8 mouse cellular contexts compared by ENCODE assay signal in the genomic region with DNA sequence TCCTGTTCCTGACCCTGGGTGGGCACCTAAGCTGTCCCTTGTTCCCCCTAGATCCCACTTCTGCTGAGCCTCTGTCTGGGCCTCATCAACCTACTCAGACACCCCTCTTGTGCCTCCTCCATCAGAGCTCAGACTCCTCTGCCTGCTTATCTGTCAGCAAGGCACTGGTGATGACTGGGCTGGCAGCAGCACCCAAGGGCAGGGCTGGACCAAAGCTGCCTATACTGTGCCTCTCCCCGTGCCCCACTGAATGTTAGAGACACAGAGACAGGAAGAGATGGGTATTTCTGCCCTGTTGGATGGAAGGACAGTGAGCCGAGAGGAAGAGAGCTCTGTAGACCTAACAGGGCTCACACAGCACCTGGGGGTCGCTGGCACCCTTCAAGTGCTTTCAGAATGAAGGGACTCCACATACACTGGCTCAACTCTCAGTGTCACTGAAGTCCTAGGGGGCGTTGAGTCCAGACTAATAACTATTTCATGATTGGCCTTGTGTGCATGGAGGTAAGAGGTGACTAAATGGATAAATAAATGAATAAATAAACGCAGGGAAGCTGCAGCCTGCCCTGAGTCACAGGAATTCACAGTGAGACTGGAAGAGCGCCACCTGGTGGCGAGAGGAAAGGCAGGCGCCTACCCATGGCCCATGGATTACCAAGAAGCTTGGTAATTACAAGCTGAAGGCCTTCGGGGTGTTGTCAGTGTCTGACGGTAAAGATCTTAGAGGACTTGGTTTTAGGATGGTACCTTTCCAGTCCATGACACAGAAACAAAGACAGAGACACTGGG. TPM values are rescaled to one million over a fixed set of nuclear protein-coding genes. Genes with fewer than 3 reads are reported as not detected.
A peak's percentile ranks its signal among the peaks of the same experiment; 100 is the strongest.
DNase-seq lines count a peak whose midpoint lies in the region; ATAC-seq and TF ChIP-seq lines count a peak whose summit lies in the region.

No protein-coding gene starts in this region.

- H3K36me3 ChIP-seq in MEL (ENCODE audit: control insufficient read depth in 1 of 2, insufficient read depth in 2 of 2, low read length in 2 of 2): no peaks in the 10 kb centered on the region
- H3K36me3 ChIP-seq in forebrain, embryonic 14.5 days (ENCODE audit: control insufficient read depth, insufficient read depth, low read length): peaks cover 11% of the 10 kb centered on the region
- peaks cover 9% of the 10 kb centered on the region; the same call in 1 of the 2 replicates for H3K36me3 ChIP-seq in hindbrain, embryonic 10.5 days
- H3K36me3 ChIP-seq in lung, embryonic 16.5 days (ENCODE audit: control insufficient read depth, insufficient read depth, low read length): no peaks in the 10 kb centered on the region

- TF ChIP-seq POLR2A in MEL (IDR thresholded peaks at IDR 0.05; ENCODE audit: control insufficient read depth in 1 of 2, insufficient read depth in 1 of 2, low read depth in 1 of 2, low read length in 2 of 2, poor library complexity in 1 of 2): no peak

- H3K9me3 ChIP-seq in MEL (replicated peaks; ENCODE audit: insufficient read depth, low read length): no peaks in the 10 kb centered on the region
- H3K9me3 ChIP-seq in forebrain, embryonic 14.5 days (replicated peaks; ENCODE audit: control insufficient read depth, low read length): no peaks in the 10 kb centered on the region
- no peaks in the 10 kb centered on the region for H3K9me3 ChIP-seq in hindbrain, embryonic 10.5 days
- no peaks in the 10 kb centered on the region for H3K9me3 ChIP-seq in lung, embryonic 16.5 days (ENCODE audit: control insufficient read depth, low read length)

- WGBS in forebrain, embryonic 14.5 days: 24% methylated on average over 10 of the region's 10 CpGs
- 32% methylated on average over 10 of the region's 10 CpGs for WGBS in hindbrain, embryonic 10.5 days
- WGBS in lung, embryonic 16.5 days: 19% methylated on average over 10 of the region's 10 CpGs

- peak; percentile 89 for DNase-seq in MEL (ENCODE audit: low read depth, low spot score)
- peak; percentile 91 for DNase-seq in forebrain, embryonic 14.5 days (ENCODE audit: low spot score)
- peak; percentile 75 for DNase-seq in hindbrain, embryonic 10.5 days (ENCODE audit: low spot score)
- DNase-seq in layer of hippocampus, adult 8-10 months (ENCODE audit: low spot score in 2 of 2): peak; percentile 75 to 82
- DNase-seq in ovary, postnatal 36 days (ENCODE audit: low spot score): peak; percentile 77
- peak; percentile 64 to 66 for DNase-seq in thymus, postnatal 36 days

- TF ChIP-seq EP300 in MEL (IDR thresholded peaks at IDR 0.05; ENCODE audit: low read depth in 1 of 2, low read length in 2 of 2): no peak

- H3K27ac ChIP-seq in MEL (ENCODE audit: control insufficient read depth, low read depth, low read length): no peak overlapping the region
- no peak overlapping the region for H3K27ac ChIP-seq in forebrain, embryonic 14.5 days (ENCODE audit: low read depth, low read length)
- no peak overlapping the region for H3K27ac ChIP-seq in hindbrain, embryonic 10.5 days
- H3K27ac ChIP-seq in lung, embryonic 16.5 days (ENCODE audit: low read length): no peak overlapping the region

- peak; percentile 97 to 98 (median 98) for TF ChIP-seq CTCF in MEL (IDR thresholded peaks at IDR 0.05 in 2 of 3, conservative IDR thresholded peaks at IDR 0.05 in 1 of 3; ENCODE audit: control insufficient read depth in 1 of 3, insufficient read depth in 1 of 3, low read depth in 2 of 3, low read length in 3 of 3, poor library complexity in 1 of 3, severe bottlenecking in 1 of 3)

- peak overlapping the region; percentile 2 to 25; a peak in 1 of 4 replicates for H3K4me3 ChIP-seq in MEL (ENCODE audit: control insufficient read depth in 1 of 2, insufficient read depth in 1 of 2, low read depth in 2 of 2, low read length in 2 of 2)
- no peak overlapping the region for H3K4me3 ChIP-seq in forebrain, embryonic 14.5 days (ENCODE audit: low read depth, low read length)
- H3K4me3 ChIP-seq in hindbrain, embryonic 10.5 days: no peak overlapping the region
- no peak overlapping the region for H3K4me3 ChIP-seq in lung, embryonic 16.5 days (ENCODE audit: low read length)

- H3K9ac ChIP-seq in MEL (ENCODE audit: control insufficient read depth, low read depth, low read length, poor library complexity, severe bottlenecking): peak overlapping the region; percentile 46
- no peak overlapping the region for H3K9ac ChIP-seq in forebrain, embryonic 14.5 days (ENCODE audit: low read length)
- H3K9ac ChIP-seq in lung, embryonic 16.5 days (ENCODE audit: low read length): no peak overlapping the region

- no peaks in the 10 kb centered on the region; a peak in 1 of 4 replicates for H3K4me1 ChIP-seq in MEL (ENCODE audit: control insufficient read depth in 1 of 2, insufficient read depth in 2 of 2, low read length in 2 of 2)
- H3K4me1 ChIP-seq in forebrain, embryonic 14.5 days (ENCODE audit: control insufficient read depth, insufficient read depth, low read length): no peaks in the 10 kb centered on the region
- H3K4me1 ChIP-seq in hindbrain, embryonic 10.5 days (replicated peaks): peaks cover 9% of the 10 kb centered on the region
- H3K4me1 ChIP-seq in lung, embryonic 16.5 days (replicated peaks; ENCODE audit: control insufficient read depth, insufficient read depth, low read length): 0 out of 2 replicates have a peak, but pooled peaks cover 2% of the 10 kb centered on the region

- no peak overlapping the region for H3K4me2 ChIP-seq in forebrain, embryonic 14.5 days (ENCODE audit: low read length)
- H3K4me2 ChIP-seq in lung, embryonic 16.5 days (ENCODE audit: low read depth, low read length): no peak overlapping the region

- peak; percentile 65 for TF ChIP-seq RAD21 in MEL (IDR thresholded peaks at IDR 0.05; ENCODE audit: low read depth, low read length)

- no peaks in the 10 kb centered on the region for H3K79me2 ChIP-seq in MEL (ENCODE audit: control insufficient read depth, insufficient read depth, low read length, poor library complexity)

- ATAC-seq in cerebellum, adult (ENCODE audit: insufficient number of reproducible peaks, low FRiP score, low TSS enrichment): peak; percentile 67; the same call in 1 of the 2 replicates
- peak; percentile 87 for ATAC-seq in forebrain, embryonic 14.5 days
- ATAC-seq in lung, embryonic 16.5 days (ENCODE audit: low read depth): peak; percentile 79

- H3K27me3 ChIP-seq in MEL (ENCODE audit: control insufficient read depth in 1 of 2, insufficient read depth in 2 of 2, low read length in 2 of 2): no peaks in the 10 kb centered on the region
- H3K27me3 ChIP-seq in forebrain, embryonic 14.5 days (replicated peaks; ENCODE audit: control insufficient read depth, insufficient read depth, low read length): no peaks in the 10 kb centered on the region
- no peaks in the 10 kb centered on the region for H3K27me3 ChIP-seq in hindbrain, embryonic 10.5 days (ENCODE audit: insufficient read depth, poor library complexity, severe bottlenecking)
- H3K27me3 ChIP-seq in lung, embryonic 16.5 days (ENCODE audit: control insufficient read depth, insufficient read depth, low read depth, low read length): no peaks in the 10 kb centered on the region

RNA-seq across cellular contexts. Expression of gene Hipk4, which starts 3.2 kb away (rescaled TPM):
- total RNA-seq in MEL (2012; rRNA removed): not detected in 2 replicates
- under 1 TPM in 1 of 2 experiments, not detected in 1; 0.26 TPM for polyA plus RNA-seq in MEL (2012; ENCODE audit: insufficient read depth in 1 of 2, insufficient read length in 2 of 2, low read depth in 1 of 2, low replicate concordance in 2 of 2, missing spikeins in 1 of 2)
- 0.08 and 0.27 TPM in 2 replicates for polyA plus RNA-seq in forebrain, embryonic 14.5 days (2014; fragmentation: Nextera tagmentation; extraction: Ambion mirVana)
- 0.57 and 0.94 TPM in 2 replicates for polyA plus RNA-seq in hindbrain, embryonic 10.5 days (2016; fragmentation: Nextera tagmentation; extraction: Ambion mirVana)
- under 1 TPM in 1 of 4 experiments, not detected in 3; 0.25 TPM for total RNA-seq in layer of hippocampus, adult 8-10 months (2022)
- 0.72 and 1.1 TPM in 2 replicates for polyA plus RNA-seq in lung, embryonic 16.5 days (2015; fragmentation: Nextera tagmentation; extraction: Ambion mirVana)

RNA-seq across cellular contexts. Expression of gene Pld3, which starts 26.8 kb away (rescaled TPM):
- 8.0 and 11.1 TPM in 2 replicates for total RNA-seq in MEL (2012; rRNA removed)
- polyA plus RNA-seq in MEL (2012; ENCODE audit: insufficient read depth in 1 of 2, insufficient read length in 2 of 2, low read depth in 1 of 2, low replicate concordance in 2 of 2, missing spikeins in 1 of 2): 10 to 100 TPM in 1 of 2 experiments, not detected in 1; 22.8 TPM
- 98.6 and 108 TPM in 2 replicates for polyA plus RNA-seq in forebrain, embryonic 14.5 days (2014; fragmentation: Nextera tagmentation; extraction: Ambion mirVana)
- 55.7 and 73.2 TPM in 2 replicates for polyA plus RNA-seq in hindbrain, embryonic 10.5 days (2016; fragmentation: Nextera tagmentation; extraction: Ambion mirVana)
- 100 to 1,000 TPM; 559 to 594 (median 575) TPM for total RNA-seq in layer of hippocampus, adult 8-10 months (2022)
- polyA plus RNA-seq in lung, embryonic 16.5 days (2015; fragmentation: Nextera tagmentation; extraction: Ambion mirVana): 85.6 and 95.6 TPM in 2 replicates

RNA-seq across cellular contexts. Expression of gene 2310022A10Rik, which starts 26.8 kb away (rescaled TPM):
- 5.9 and 6.6 TPM in 2 replicates for total RNA-seq in MEL (2012; rRNA removed)
- 10 to 100 TPM in 1 of 2 experiments, not detected in 1; 33.2 TPM for polyA plus RNA-seq in MEL (2012; ENCODE audit: insufficient read depth in 1 of 2, insufficient read length in 2 of 2, low read depth in 1 of 2, low replicate concordance in 2 of 2, missing spikeins in 1 of 2)
- polyA plus RNA-seq in forebrain, embryonic 14.5 days (2014; fragmentation: Nextera tagmentation; extraction: Ambion mirVana): 26.3 and 31.2 TPM in 2 replicates
- polyA plus RNA-seq in hindbrain, embryonic 10.5 days (2016; fragmentation: Nextera tagmentation; extraction: Ambion mirVana): 36.3 and 39.3 TPM in 2 replicates
- total RNA-seq in layer of hippocampus, adult 8-10 months (2022): 10 to 100 TPM; 25.9 to 34.2 (median 29.8) TPM
- polyA plus RNA-seq in lung, embryonic 16.5 days (2015; fragmentation: Nextera tagmentation; extraction: Ambion mirVana): 22.8 and 24.9 TPM in 2 replicates

RNA-seq across cellular contexts. Expression of gene Prx, which starts 27.1 kb away (rescaled TPM):
- total RNA-seq in MEL (2012; rRNA removed): 0.39 TPM in 2 replicates
- polyA plus RNA-seq in MEL (2012; ENCODE audit: insufficient read depth in 1 of 2, insufficient read length in 2 of 2, low read depth in 1 of 2, low replicate concordance in 2 of 2, missing spikeins in 1 of 2): 1 to 10 TPM in 1 of 2 experiments, not detected in 1; 1.4 TPM
- 0.55 and 0.73 TPM in 2 replicates for polyA plus RNA-seq in forebrain, embryonic 14.5 days (2014; fragmentation: Nextera tagmentation; extraction: Ambion mirVana)
- 2.5 and 3.4 TPM in 2 replicates for polyA plus RNA-seq in hindbrain, embryonic 10.5 days (2016; fragmentation: Nextera tagmentation; extraction: Ambion mirVana)
- under 1 TPM; 0.38 to 0.43 (median 0.39) TPM for total RNA-seq in layer of hippocampus, adult 8-10 months (2022)
- polyA plus RNA-seq in lung, embryonic 16.5 days (2015; fragmentation: Nextera tagmentation; extraction: Ambion mirVana): 13.0 and 13.6 TPM in 2 replicates

RNA-seq across cellular contexts. Expression of gene Sertad1, which starts 39.5 kb away (rescaled TPM):
- 9.9 and 12.4 TPM in 2 replicates for total RNA-seq in MEL (2012; rRNA removed)
- 10 to 100 TPM in 1 of 2 experiments, not detected in 1; 10.6 TPM for polyA plus RNA-seq in MEL (2012; ENCODE audit: insufficient read depth in 1 of 2, insufficient read length in 2 of 2, low read depth in 1 of 2, low replicate concordance in 2 of 2, missing spikeins in 1 of 2)
- 8.6 and 9.7 TPM in 2 replicates for polyA plus RNA-seq in forebrain, embryonic 14.5 days (2014; fragmentation: Nextera tagmentation; extraction: Ambion mirVana)
- polyA plus RNA-seq in hindbrain, embryonic 10.5 days (2016; fragmentation: Nextera tagmentation; extraction: Ambion mirVana): 21.5 and 23.6 TPM in 2 replicates
- total RNA-seq in layer of hippocampus, adult 8-10 months (2022): 10 to 100 TPM in 1 of 4 experiments, 1 to 10 TPM in 3; 6.4 to 10.7 (median 9.3) TPM
- polyA plus RNA-seq in lung, embryonic 16.5 days (2015; fragmentation: Nextera tagmentation; extraction: Ambion mirVana): 55.6 and 57.3 TPM in 2 replicates

Comparison
In these comparisons a context has a peak if more than half of its experiments do, and no peak if none do; other contexts are left out.
1. H3K4me3 ChIP-seq: peak in MEL (2 of 2); none in forebrain, embryonic 14.5 days (single experiment), hindbrain, embryonic 10.5 days (single experiment) and lung, embryonic 16.5 days (single experiment).
2. Peak in every context shown above with its lines, with median percentiles within 50 percentile points of each other: DNase-seq and ATAC-seq.